Mouse (Mus musculus) liver, embryonic 14.5 days (tissue): Measurements from ENCODE around the gene Sord.

Experiments
- CTCF ChIP-seq: IDR thresholded peaks from 2 replicates; pipeline ENCODE4 v1.5.1; 2016; ENCODE audit warnings: antibody characterized with exemption, low read depth, control low read depth
- EP300 ChIP-seq: IDR thresholded peaks from 2 replicates; pipeline ENCODE4 v1.6.1; 2016; ENCODE audit warnings: antibody characterized with exemption, low read depth

DNA sequence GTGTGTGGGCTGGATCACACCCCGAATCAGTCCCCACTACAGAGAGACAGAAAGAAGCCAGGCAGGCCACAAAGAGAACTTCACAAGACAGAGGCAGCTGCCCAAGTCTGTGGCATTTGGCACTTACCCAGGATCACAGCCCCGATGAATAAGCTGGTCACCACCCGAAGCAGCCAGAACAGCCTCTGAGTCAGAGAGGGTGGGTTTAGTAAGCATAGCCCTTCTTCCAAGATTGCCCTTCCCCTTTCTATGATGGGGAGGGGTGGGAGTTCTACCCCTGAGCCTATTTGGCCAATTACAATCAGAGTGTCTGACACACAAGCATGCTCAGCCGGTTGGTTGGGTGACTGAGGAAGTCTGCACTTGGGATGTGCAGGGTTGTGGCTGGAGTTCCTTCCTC is 71.6 kb downstream of the Sord start:
- TF ChIP-seq CTCF, result no peak
- no peak for TF ChIP-seq EP300
